Mouse (Mus musculus): ENCODE results near the gene Nol12.

DNA sequence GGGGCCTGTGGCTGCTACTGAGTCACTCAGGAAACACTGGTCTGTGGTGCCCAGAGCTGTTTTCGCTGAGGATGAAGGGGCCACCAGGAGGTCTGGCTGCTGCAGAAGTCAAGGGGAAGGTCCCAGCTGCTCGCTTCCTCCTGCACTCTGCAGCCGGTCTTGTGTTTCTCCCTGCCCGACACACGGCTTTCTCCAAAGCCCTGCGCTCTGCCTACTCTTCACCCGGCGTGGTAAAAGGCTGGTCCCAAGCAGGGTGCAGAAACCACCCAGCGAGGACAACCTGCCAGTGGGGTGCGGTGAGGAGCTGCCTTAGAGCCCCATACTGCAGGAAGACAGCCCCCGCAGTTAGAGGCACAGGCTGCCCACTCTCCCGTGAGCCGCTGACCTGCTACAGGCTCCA is 40.0 kb upstream of the Nol12 start:
- TF ChIP-seq GATA1 (IDR thresholded peaks at IDR 0.05; ENCODE audit: borderline replicate concordance, low read length) (no peak), FLI1 (IDR thresholded peaks at IDR 0.05; ENCODE audit: low read length) (no peak)
